Mouse (Mus musculus): ENCODE results near the gene Dynll1. TPM values are rescaled to one million over a fixed set of nuclear protein-coding genes. Genes with fewer than 3 reads are reported as not detected.

Gene Dynll1
- polyA plus RNA-seq, 1 experiment from 2014 or later = 1,650 TPM

DNA sequence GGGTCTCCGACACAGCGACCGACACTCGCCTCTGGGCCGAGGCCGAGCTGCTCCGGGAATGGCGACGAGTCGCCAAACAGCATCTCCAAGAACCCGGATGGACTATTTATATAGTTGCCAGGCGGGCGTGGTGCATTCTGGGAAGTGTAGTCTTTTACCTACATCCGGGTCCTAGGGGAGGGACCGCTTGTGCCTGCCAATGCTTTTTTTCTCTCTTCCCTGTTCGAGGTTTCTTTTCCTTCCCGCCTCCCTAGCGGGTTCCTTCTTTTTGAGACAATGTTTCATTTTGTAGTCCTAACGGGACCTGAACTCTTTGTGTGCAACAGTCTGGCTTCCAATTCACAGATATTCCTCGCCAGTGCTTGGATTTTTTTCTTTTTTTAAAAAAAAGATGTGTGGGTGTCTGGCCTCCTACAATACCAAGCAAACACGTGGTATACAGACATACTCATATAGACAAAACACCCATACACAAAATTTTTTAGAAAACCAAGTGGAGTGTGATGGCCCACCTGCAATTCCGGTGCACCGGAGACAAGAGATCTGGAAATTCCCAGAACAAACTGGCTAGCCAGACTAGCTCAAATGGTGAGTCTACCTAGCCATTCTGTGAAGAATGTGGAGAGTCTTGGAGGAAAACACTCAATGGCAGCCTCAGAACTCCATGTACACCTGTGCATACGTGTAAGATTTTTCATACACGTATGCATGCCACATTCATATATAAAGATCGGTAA lies 27.8 kb downstream of the Dynll1 start, which contains the start of gene Rnf10:
Gene Rnf10 (minus strand): TSS at position 87 of the 737 bp plus-strand sequence.
- 13% methylated on average over 26 of the region's 26 CpGs for WGBS
- peaks cover 31% of the 10 kb centered on the region for H3K36me3 ChIP-seq (replicated peaks)
- no peaks in the 10 kb centered on the region for H3K27me3 ChIP-seq (ENCODE audit: poor library complexity, severe bottlenecking)
- peak within 1 kb of the TSS; percentile 86 for H3K4me3 ChIP-seq
- DNase-seq (ENCODE audit: extremely low spot score, low spot score) = peak; percentile 97
- peaks cover 48% of the 10 kb centered on the region for H3K4me1 ChIP-seq
- peak within 1 kb of the TSS; percentile 95 for H3K27ac ChIP-seq
- no peaks in the 10 kb centered on the region for H3K9me3 ChIP-seq

DNA sequence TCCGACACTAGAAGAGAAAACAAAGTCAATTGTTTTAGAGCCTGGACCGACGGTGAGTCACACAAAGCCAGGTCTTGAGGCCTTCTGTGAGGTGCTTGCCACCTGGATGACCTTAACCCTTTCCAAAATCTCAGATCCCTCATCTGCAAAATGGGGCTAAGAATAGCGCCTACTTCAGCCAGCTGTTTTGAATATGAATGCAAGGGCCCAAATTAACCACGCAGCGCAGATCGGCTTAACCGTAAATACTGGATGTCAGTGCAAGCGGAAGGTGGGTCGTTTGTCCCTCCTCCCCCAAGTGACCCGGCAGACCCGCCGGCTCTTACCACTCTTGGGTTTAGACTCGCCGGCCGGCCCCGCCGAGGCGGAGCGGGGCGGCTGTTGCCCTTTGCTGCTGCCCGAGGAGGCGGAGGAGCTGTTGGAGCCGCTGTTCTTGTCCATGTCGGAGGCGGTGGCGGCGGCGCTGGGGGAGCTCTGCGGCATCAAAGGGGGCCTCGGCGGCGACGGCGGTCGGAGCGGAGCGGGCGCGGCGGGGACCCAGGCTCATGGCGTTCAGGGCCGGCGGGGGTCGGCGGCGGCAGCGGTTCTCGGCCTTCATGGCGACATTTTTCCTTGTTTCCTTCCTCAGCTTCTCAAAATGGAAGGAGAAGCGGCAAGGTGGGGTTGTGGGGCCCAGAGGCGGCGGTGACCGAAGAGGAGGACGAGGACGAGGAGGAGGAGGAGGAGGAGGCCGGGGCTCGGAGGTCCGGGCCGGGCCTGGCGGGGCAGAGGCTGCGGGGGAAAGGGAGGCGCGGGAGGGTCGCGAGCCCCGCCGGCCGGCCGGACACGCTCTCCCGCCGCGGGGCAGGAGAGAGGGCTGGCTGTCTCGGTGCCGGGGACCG lies 28.6 kb downstream of the Dynll1 start:
- peak; percentile 56 for DNase-seq (ENCODE audit: extremely low spot score, low spot score)
- Histone ChIP-seq H3K36me3 (replicated peaks) (peaks cover 37% of the 10 kb centered on the region), H3K4me1 (peaks cover 48% of the 10 kb centered on the region), H3K27me3 (ENCODE audit: poor library complexity, severe bottlenecking) (no peaks in the 10 kb centered on the region), H3K4me3 (peak overlapping the region; percentile 86), H3K27ac (peak overlapping the region; percentile 95), H3K9me3 (no peaks in the 10 kb centered on the region)
- WGBS = under 1% methylated on average over 77 of the region's 77 CpGs

DNA sequence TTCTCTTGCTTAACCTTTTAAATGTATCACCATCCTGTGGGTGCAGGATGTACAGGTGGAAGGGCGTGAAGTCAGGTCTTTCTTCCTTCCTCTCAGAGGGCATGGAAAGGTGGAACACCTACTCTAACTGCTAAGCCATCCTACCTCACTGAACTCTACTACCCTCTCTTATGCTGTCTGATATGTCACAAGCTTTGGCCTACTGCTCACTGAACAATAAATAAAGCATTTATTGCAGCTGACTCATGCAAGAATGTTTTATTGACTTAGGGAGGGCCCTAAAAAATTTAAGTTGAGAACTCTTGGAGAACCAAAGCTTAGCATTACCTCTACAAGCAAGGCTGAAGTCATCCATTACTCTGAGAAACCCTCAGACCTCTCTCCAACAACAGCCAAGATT lies 30.8 kb downstream of the Dynll1 start:
- H3K36me3 ChIP-seq (replicated peaks) = peaks cover 57% of the 10 kb centered on the region
- H3K4me1 ChIP-seq = peaks cover 53% of the 10 kb centered on the region
- DNase-seq (ENCODE audit: extremely low spot score, low spot score) = no peak
- H3K9me3 ChIP-seq = no peaks in the 10 kb centered on the region
- H3K27me3 ChIP-seq (ENCODE audit: poor library complexity, severe bottlenecking) = no peaks in the 10 kb centered on the region
- H3K4me3 ChIP-seq = peak overlapping the region; percentile 86; the same call in 1 of the 2 replicates
- no peak overlapping the region for H3K27ac ChIP-seq
- WGBS = 85% methylated on average over 1 of the region's 1 CpGs

DNA sequence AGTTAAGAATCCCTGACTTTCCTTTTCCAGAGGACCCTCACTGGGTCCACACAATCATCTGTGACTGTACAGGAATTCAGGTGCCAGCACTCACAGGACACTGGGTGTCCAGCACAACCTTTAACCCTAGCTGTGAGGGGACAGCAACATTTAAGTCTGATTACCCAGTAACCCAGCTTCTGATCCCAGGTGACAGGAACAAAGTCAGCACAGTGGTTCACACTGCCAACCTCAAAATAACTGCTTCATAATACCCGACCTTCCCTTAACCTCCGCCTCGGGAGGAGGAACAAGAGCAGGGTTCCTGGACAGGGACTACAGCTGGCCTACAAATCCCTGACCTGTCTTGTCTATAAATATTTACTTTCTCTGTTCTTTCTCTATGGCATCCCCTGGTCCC lies 32.5 kb downstream of the Dynll1 start:
- Histone ChIP-seq H3K36me3 (replicated peaks) (peaks cover 70% of the 10 kb centered on the region), H3K4me3 (no peak overlapping the region), H3K4me1 (peaks cover 50% of the 10 kb centered on the region), H3K9me3 (no peaks in the 10 kb centered on the region), H3K27me3 (ENCODE audit: poor library complexity, severe bottlenecking) (no peaks in the 10 kb centered on the region), H3K27ac (no peak overlapping the region)
- DNase-seq (ENCODE audit: extremely low spot score, low spot score) = no peak
- 74% methylated on average over 3 of the region's 3 CpGs for WGBS

DNA sequence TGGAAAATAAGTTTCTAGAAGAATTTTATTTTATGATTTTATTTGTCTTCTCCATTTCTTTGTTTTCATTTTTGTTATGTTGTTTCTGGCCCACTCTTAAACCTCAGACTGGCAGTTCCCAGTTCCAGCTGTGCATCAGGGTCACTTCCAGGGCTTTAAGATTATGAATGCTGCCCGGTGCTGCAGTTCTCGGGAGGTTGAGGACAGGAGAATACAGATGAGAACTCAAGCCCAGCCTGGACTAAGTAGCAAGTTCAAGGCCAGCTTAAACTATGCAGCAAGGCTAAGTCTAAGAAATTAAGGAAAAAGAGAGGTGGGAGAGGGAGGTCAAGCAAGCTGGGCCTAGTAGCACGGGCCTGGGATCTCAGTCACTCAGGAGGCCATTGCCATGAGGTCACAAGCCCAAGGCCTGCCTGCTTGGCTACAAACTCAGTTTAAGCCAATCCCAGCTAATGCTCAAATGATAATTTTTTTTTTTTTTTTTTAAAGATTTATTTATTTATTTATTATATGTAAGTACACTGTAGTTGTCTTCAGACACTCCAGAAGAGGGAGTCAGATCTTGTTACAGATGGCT lies 33.2 kb downstream of the Dynll1 start:
- Histone ChIP-seq H3K27ac (no peak overlapping the region), H3K27me3 (ENCODE audit: poor library complexity, severe bottlenecking) (no peaks in the 10 kb centered on the region), H3K9me3 (no peaks in the 10 kb centered on the region), H3K4me1 (peaks cover 46% of the 10 kb centered on the region), H3K36me3 (replicated peaks) (peaks cover 78% of the 10 kb centered on the region), H3K4me3 (no peak overlapping the region)
- WGBS = 90% methylated on average over 3 of the region's 3 CpGs
- DNase-seq (ENCODE audit: extremely low spot score, low spot score) = no peak

DNA sequence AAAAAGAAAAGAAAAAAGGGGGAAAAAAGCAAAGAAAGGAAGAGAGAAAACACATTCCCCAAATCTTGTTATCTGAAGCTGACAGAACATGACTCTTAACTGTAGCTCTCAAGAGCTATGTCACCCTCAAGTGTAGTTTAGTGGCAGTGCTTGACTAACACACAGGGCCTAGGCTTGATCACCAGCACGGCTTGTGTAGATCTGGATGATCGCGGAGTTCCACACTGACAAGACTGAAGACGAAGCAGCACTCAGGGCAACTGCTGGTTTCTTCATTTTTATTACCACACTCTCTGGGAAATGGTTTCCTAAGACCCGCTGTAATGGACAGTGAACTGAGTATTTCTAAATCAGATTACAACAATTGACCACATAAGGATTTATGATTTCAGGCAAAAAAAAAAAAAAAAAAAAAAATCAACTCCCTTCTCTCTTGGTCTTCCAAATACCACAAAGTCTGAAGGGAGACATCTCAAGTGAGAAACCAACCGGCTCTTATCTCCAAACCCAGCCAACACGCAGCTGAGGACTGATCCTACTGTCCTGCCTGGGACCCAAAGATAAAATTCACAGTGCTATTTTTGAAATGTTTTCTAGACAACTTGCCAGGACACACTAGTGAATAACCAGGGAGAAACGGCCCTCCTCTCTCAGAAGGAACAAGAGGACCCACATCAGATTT lies 33.9 kb downstream of the Dynll1 start:
- no peak overlapping the region for H3K27ac ChIP-seq
- H3K36me3 ChIP-seq (replicated peaks) = peaks cover 80% of the 10 kb centered on the region
- H3K4me3 ChIP-seq = no peak overlapping the region
- peaks cover 43% of the 10 kb centered on the region for H3K4me1 ChIP-seq
- WGBS = 92% methylated on average over 8 of the region's 8 CpGs
- H3K9me3 ChIP-seq = no peaks in the 10 kb centered on the region
- no peak for DNase-seq (ENCODE audit: extremely low spot score, low spot score)
- H3K27me3 ChIP-seq (ENCODE audit: poor library complexity, severe bottlenecking) = no peaks in the 10 kb centered on the region

DNA sequence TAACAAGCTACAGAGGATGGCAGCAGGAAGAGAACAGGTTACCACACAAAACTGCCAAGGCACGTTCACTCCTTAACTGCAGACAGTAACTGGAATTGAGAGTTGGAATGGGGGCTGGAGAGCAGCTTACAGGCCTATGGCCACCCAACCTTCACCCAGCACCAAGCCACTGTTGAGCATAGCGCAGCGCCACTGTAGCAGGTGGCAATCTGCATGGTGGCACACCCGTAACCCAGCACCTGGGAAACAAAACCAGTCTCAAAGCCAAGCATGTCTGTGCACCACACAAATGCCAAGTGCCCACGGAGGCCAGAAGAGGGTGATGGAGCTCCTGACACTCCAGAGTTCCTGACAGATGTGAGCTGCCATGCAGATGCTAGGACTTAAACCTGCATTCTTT lies 34.5 kb downstream of the Dynll1 start:
- no peaks in the 10 kb centered on the region for H3K27me3 ChIP-seq (ENCODE audit: poor library complexity, severe bottlenecking)
- no peak for DNase-seq (ENCODE audit: extremely low spot score, low spot score)
- H3K4me3 ChIP-seq = 0 out of 2 replicates have a peak overlapping the region, but pooled peaks have one; percentile 3
- H3K27ac ChIP-seq = no peak overlapping the region
- 90% methylated on average over 5 of the region's 5 CpGs for WGBS
- peaks cover 37% of the 10 kb centered on the region for H3K4me1 ChIP-seq
- H3K36me3 ChIP-seq (replicated peaks) = peaks cover 84% of the 10 kb centered on the region
- no peaks in the 10 kb centered on the region for H3K9me3 ChIP-seq

DNA sequence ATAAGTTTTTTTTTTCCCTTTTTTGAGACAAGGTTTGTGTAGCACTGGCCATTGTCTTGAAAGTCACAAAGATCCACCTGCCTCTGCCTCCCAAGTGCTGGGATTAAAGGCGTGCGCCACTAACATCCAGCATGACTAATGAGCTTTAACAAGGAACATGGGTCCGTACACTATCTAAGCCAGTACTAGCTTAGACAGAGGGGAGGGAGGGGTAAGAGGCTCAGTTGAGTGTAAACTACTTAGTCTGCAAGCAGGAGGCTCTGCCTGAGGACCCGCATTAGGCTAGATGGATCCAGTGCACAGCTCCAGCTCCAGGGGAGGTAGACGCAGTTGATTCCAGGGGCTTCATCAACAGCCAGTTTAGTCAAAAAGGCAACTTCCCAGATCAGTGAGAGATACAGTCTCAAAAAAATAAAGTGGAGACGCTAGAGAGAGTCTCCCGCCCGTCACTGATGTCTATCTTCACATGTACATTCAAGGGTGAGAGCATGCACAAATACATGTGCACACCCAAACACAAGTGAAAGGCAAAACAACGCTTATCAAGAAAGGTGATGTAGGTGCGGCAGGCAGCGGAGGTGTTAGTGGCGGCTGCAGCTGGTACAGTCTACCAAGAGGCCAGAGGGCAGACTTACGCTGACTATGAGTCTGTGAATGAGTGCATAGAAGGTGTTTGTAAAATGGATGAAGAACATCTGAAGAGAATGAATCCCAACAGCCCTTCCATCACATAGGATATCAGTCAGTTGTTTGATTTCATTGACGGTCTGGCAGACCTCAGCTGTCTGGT lies 38.1 kb downstream of the Dynll1 start:
- Histone ChIP-seq H3K27ac (no peak overlapping the region), H3K4me3 (no peak overlapping the region), H3K9me3 (no peaks in the 10 kb centered on the region), H3K4me1 (peaks cover 7% of the 10 kb centered on the region; the same call in 1 of the 2 replicates), H3K27me3 (ENCODE audit: poor library complexity, severe bottlenecking) (no peaks in the 10 kb centered on the region), H3K36me3 (replicated peaks) (peaks cover 87% of the 10 kb centered on the region)
- WGBS = 90% methylated on average over 14 of the region's 14 CpGs
- DNase-seq (ENCODE audit: extremely low spot score, low spot score) = no peak

DNA sequence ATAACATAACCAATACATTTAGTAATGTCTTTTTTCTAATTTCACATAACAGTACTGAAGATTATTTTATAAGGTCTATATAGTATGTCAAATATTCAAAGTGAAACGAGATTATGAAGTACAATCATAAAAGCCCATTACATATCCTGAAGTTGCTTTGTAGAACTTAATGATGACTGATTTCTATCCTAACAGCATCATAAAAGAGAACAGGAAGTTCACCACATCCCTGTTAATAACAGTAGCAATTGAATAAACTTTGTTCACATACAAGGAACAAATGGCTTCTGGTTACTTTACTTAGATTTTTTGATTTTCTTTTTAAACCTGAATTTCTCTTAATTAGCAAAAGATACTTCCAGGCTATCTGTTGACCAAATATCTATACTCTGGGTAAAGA lies 38.9 kb downstream of the Dynll1 start:
- peaks cover 87% of the 10 kb centered on the region for H3K36me3 ChIP-seq (replicated peaks)
- DNase-seq (ENCODE audit: extremely low spot score, low spot score) = no peak
- no peak overlapping the region for H3K27ac ChIP-seq
- WGBS = 89% methylated on average over 1 of the region's 1 CpGs
- no peaks in the 10 kb centered on the region for H3K9me3 ChIP-seq
- no peaks in the 10 kb centered on the region for H3K27me3 ChIP-seq (ENCODE audit: poor library complexity, severe bottlenecking)
- H3K4me3 ChIP-seq = no peak overlapping the region
- H3K4me1 ChIP-seq = peaks cover 7% of the 10 kb centered on the region; the same call in 1 of the 2 replicates

DNA sequence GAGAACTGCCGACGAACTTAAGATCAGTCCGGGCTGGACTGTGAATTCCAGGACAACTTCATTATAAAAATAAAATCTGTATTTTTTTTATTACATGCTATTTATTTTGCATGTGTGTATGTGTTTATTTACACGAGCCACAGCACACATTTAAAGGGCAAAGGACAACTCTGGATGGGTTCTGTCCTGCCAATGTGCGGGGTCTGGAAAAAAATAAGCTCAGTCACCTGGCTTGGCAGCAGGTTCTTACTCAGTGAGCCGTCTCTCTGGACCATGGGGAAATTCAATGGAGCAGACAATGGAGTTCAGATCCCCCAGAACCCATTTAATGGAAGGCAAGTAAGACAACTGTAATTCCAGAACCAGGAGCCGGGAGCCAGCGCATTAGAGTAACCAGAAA lies 39.7 kb downstream of the Dynll1 start:
- Histone ChIP-seq H3K9me3 (no peaks in the 10 kb centered on the region), H3K36me3 (replicated peaks) (peaks cover 87% of the 10 kb centered on the region), H3K4me3 (no peak overlapping the region), H3K27ac (no peak overlapping the region), H3K27me3 (ENCODE audit: poor library complexity, severe bottlenecking) (no peaks in the 10 kb centered on the region), H3K4me1 (peaks cover 4% of the 10 kb centered on the region; the same call in 1 of the 2 replicates)
- 94% methylated on average over 8 of the region's 8 CpGs for WGBS
- DNase-seq (ENCODE audit: extremely low spot score, low spot score) = no peak

DNA sequence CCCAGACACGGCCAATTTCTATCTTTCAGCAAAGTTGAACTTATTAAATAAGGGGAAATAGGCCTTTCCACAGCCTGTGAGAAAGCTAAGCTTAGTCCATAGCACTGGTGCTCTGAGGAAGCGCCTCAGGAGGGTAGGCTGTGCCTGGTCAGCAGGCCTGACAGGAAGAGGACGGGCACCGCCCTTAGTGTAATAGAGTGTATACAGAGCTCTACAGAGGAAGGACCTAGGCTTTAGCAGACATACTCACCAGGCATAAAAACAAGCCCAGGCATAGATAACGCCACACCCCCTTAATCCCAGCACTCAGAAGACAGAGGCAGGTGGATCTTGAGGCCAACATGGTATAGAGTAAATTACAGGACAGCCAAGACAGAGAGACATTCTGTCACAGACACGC lies 40.4 kb downstream of the Dynll1 start:
- Histone ChIP-seq H3K36me3 (replicated peaks) (peaks cover 88% of the 10 kb centered on the region), H3K9me3 (no peaks in the 10 kb centered on the region), H3K4me3 (no peak overlapping the region), H3K27ac (no peak overlapping the region), H3K27me3 (ENCODE audit: poor library complexity, severe bottlenecking) (no peaks in the 10 kb centered on the region), H3K4me1 (0 out of 2 replicates have a peak, but pooled peaks cover 3% of the 10 kb centered on the region)
- DNase-seq (ENCODE audit: extremely low spot score, low spot score) = no peak
- 91% methylated on average over 6 of the region's 6 CpGs for WGBS
